Mouse (Mus musculus) embryonic facial prominence, embryonic 12.5 days (tissue): ENCODE data around the gene Atp6ap1l. TPM values are rescaled to one million over a fixed set of nuclear protein-coding genes. Genes with fewer than 3 reads are reported as not detected.

Experiments used
- ATAC-seq: fragments of 200-750 bp; cut with Nextera tagmentation; 2 replicates; pipeline ENCODE4 v1.8.0; 2017; ENCODE audit not compliant: insufficient number of reproducible peaks, insufficient read depth, low FRiP score, low TSS enrichment
- H3K27ac ChIP-seq: fragments of 300-500 bp; sonication (generic); 2 replicates; pipeline ENCODE4 v1.5.1; 2016; ENCODE audit warnings: mild to moderate bottlenecking
- H3K27me3 ChIP-seq: fragments of 300-500 bp; sonication (generic); 2 replicates; pipeline ENCODE4 v1.6.1; 2016; ENCODE audit warnings: mild to moderate bottlenecking, moderate library complexity
- H3K36me3 ChIP-seq: fragments of 300-500 bp; sonication (generic); 2 replicates; pipeline ENCODE4 v1.6.1; 2016; ENCODE audit warnings: mild to moderate bottlenecking
- H3K4me1 ChIP-seq: fragments of 300-500 bp; sonication (generic); 2 replicates; pipeline ENCODE4 v1.6.1; 2016
- H3K4me2 ChIP-seq: fragments of 300-500 bp; sonication (generic); replicated peaks from 2 replicates; pipeline ENCODE4 v1.6.1; 2016; ENCODE audit warnings: mild to moderate bottlenecking, moderate library complexity
- H3K4me3 ChIP-seq: fragments of 300-500 bp; sonication (generic); 2 replicates; pipeline ENCODE4 v1.5.1; 2016; ENCODE audit warnings: mild to moderate bottlenecking
- H3K9ac ChIP-seq: fragments of 300-500 bp; sonication (generic); 2 replicates; pipeline ENCODE4 v1.6.1; 2016; ENCODE audit warnings: mild to moderate bottlenecking, moderate library complexity
- H3K9me3 ChIP-seq: fragments of 300-500 bp; sonication (generic); 2 replicates; pipeline ENCODE4 v1.6.1; 2016; ENCODE audit warnings: mild to moderate bottlenecking, moderate library complexity
- WGBS: fragments of 180-500 bp; shearing (Covaris S2); methylation state at CpG from one replicate; pipeline ENCODE4 v1.1.7; 2016; 5-methylcytosine and 5-hydroxymethylcytosine counted together
- polyA plus RNA-seq: library from polyadenylated mRNA; unstranded; fragments of >200 nt; fragmentation: Nextera tagmentation; extraction: Ambion mirVana; gene quantifications from 2 replicates; pipeline ENCODE4 v1.2.1, GENCODE M21; 2016

Atp6ap1l gene
- polyA plus RNA-seq, 1 experiment from 2014 or later = 1.8 TPM

- Histone ChIP-seq H3K27ac (no peak overlapping the region), H3K27me3 (no peaks in the 10 kb centered on the region), H3K36me3 (no peaks in the 10 kb centered on the region), H3K4me1 (peaks cover 9% of the 10 kb centered on the region; the same call in 1 of the 2 replicates), H3K4me3 (no peak overlapping the region), H3K4me2 (no peak overlapping the region), H3K9ac (no peak overlapping the region), H3K9me3 (no peaks in the 10 kb centered on the region)
- 74% methylated on average over 1 of the region's 1 CpGs for WGBS
- ATAC-seq = no peak
Observed at GRCm38 (mm10) chr13:90881727-90882429, 23.3 kb downstream of the Atp6ap1l start.

- Histone ChIP-seq H3K27ac (peak overlapping the region; percentile 46; the same call in 1 of the 2 replicates), H3K9me3 (no peaks in the 10 kb centered on the region), H3K4me1 (peaks cover 6% of the 10 kb centered on the region; the same call in 1 of the 2 replicates), H3K4me2 (no peak overlapping the region), H3K9ac (no peak overlapping the region), H3K4me3 (no peak overlapping the region), H3K36me3 (no peaks in the 10 kb centered on the region), H3K27me3 (no peaks in the 10 kb centered on the region)
- WGBS = 30% methylated on average over 4 of the region's 4 CpGs
- ATAC-seq = no peak
Observed at GRCm38 (mm10) chr13:90871579-90871978, 33.6 kb downstream of the Atp6ap1l start.

GRCm38 (mm10) chr13:90869157-90869556, 36.0 kb downstream of the Atp6ap1l start:
- Histone ChIP-seq H3K27me3 (no peaks in the 10 kb centered on the region), H3K4me1 (peaks cover 6% of the 10 kb centered on the region; the same call in 1 of the 2 replicates), H3K9ac (no peak overlapping the region), H3K4me2 (no peak overlapping the region), H3K36me3 (no peaks in the 10 kb centered on the region), H3K27ac (no peak overlapping the region), H3K4me3 (no peak overlapping the region), H3K9me3 (no peaks in the 10 kb centered on the region)
- ATAC-seq = no peak
- WGBS = 28% methylated on average over 4 of the region's 4 CpGs

GRCm38 (mm10) chr13:90862138-90862537, 43.0 kb downstream of the Atp6ap1l start:
- no peaks in the 10 kb centered on the region for H3K36me3 ChIP-seq
- no peak overlapping the region for H3K4me2 ChIP-seq
- H3K9ac ChIP-seq = no peak overlapping the region
- no peaks in the 10 kb centered on the region for H3K27me3 ChIP-seq
- H3K4me1 ChIP-seq = no peaks in the 10 kb centered on the region
- no peaks in the 10 kb centered on the region for H3K9me3 ChIP-seq
- 73% methylated on average over 3 of the region's 3 CpGs for WGBS
- no peak for ATAC-seq
- no peak overlapping the region for H3K27ac ChIP-seq
- no peak overlapping the region for H3K4me3 ChIP-seq

GRCm38 (mm10) chr13:90860888-90861431, 44.2 kb downstream of the Atp6ap1l start:
- Histone ChIP-seq H3K4me3 (no peak overlapping the region), H3K27ac (no peak overlapping the region), H3K9ac (no peak overlapping the region), H3K36me3 (no peaks in the 10 kb centered on the region), H3K9me3 (no peaks in the 10 kb centered on the region), H3K4me1 (peaks cover under 1% of the 10 kb centered on the region; the same call in 1 of the 2 replicates), H3K27me3 (no peaks in the 10 kb centered on the region), H3K4me2 (no peak overlapping the region)
- 67% methylated on average over 2 of the region's 2 CpGs for WGBS
- no peak for ATAC-seq

- Histone ChIP-seq H3K27ac (no peak overlapping the region), H3K36me3 (no peaks in the 10 kb centered on the region), H3K4me2 (no peak overlapping the region), H3K4me1 (peaks cover 8% of the 10 kb centered on the region; the same call in 1 of the 2 replicates), H3K9ac (no peak overlapping the region), H3K4me3 (no peak overlapping the region), H3K27me3 (no peaks in the 10 kb centered on the region), H3K9me3 (no peaks in the 10 kb centered on the region)
- ATAC-seq = no peak
- WGBS = 78% methylated on average over 5 of the region's 5 CpGs
Observed at GRCm38 (mm10) chr13:90852727-90853630, 52.2 kb downstream of the Atp6ap1l start.

GRCm38 (mm10) chr13:90851795-90852194, 53.4 kb downstream of the Atp6ap1l start:
- Histone ChIP-seq H3K4me3 (no peak overlapping the region), H3K4me2 (no peak overlapping the region), H3K9ac (no peak overlapping the region), H3K4me1 (peaks cover 8% of the 10 kb centered on the region; the same call in 1 of the 2 replicates), H3K27me3 (no peaks in the 10 kb centered on the region), H3K9me3 (no peaks in the 10 kb centered on the region), H3K27ac (no peak overlapping the region), H3K36me3 (no peaks in the 10 kb centered on the region)
- 77% methylated on average over 4 of the region's 4 CpGs for WGBS
- no peak for ATAC-seq

- no peak overlapping the region for H3K27ac ChIP-seq
- H3K9ac ChIP-seq = no peak overlapping the region
- H3K27me3 ChIP-seq = no peaks in the 10 kb centered on the region
- no peak for ATAC-seq
- H3K4me1 ChIP-seq = no peaks in the 10 kb centered on the region
- H3K36me3 ChIP-seq = no peaks in the 10 kb centered on the region
- H3K4me2 ChIP-seq = no peak overlapping the region
- H3K4me3 ChIP-seq = no peak overlapping the region
- H3K9me3 ChIP-seq = no peaks in the 10 kb centered on the region
Observed at GRCm38 (mm10) chr13:90844191-90844590, 61.0 kb downstream of the Atp6ap1l start.

- H3K27ac ChIP-seq = no peak overlapping the region
- H3K4me2 ChIP-seq = no peak overlapping the region
- WGBS = 89% methylated on average over 3 of the region's 3 CpGs
- no peak for ATAC-seq
- H3K9ac ChIP-seq = no peak overlapping the region
- no peaks in the 10 kb centered on the region for H3K27me3 ChIP-seq
- H3K9me3 ChIP-seq = no peaks in the 10 kb centered on the region
- H3K4me3 ChIP-seq = no peak overlapping the region
- H3K36me3 ChIP-seq = no peaks in the 10 kb centered on the region
- H3K4me1 ChIP-seq = no peaks in the 10 kb centered on the region
Observed at GRCm38 (mm10) chr13:90843412-90843811, 61.7 kb downstream of the Atp6ap1l start.

- H3K27ac ChIP-seq = no peak overlapping the region
- H3K36me3 ChIP-seq = no peaks in the 10 kb centered on the region
- no peak overlapping the region for H3K9ac ChIP-seq
- H3K4me3 ChIP-seq = no peak overlapping the region
- no peaks in the 10 kb centered on the region for H3K4me1 ChIP-seq
- ATAC-seq = 0 out of 2 replicates have a peak, but pooled peaks have one; percentile 3
- no peak overlapping the region for H3K4me2 ChIP-seq
- 50% methylated on average over 5 of the region's 5 CpGs for WGBS
- no peaks in the 10 kb centered on the region for H3K9me3 ChIP-seq
- H3K27me3 ChIP-seq = no peaks in the 10 kb centered on the region
Observed at GRCm38 (mm10) chr13:90841213-90841553, 64.0 kb downstream of the Atp6ap1l start.

- Histone ChIP-seq H3K4me3 (no peak overlapping the region), H3K27ac (no peak overlapping the region), H3K36me3 (no peaks in the 10 kb centered on the region), H3K4me1 (no peaks in the 10 kb centered on the region), H3K9ac (no peak overlapping the region), H3K9me3 (no peaks in the 10 kb centered on the region), H3K27me3 (no peaks in the 10 kb centered on the region), H3K4me2 (peak overlapping the region; percentile 25; the same call in 1 of the 2 replicates)
- WGBS = 40% methylated on average over 15 of the region's 15 CpGs
- peak; percentile 56; the same call in 1 of the 2 replicates for ATAC-seq
Observed at GRCm38 (mm10) chr13:90840530-90841212, 64.5 kb downstream of the Atp6ap1l start.
